Mouse (Mus musculus) left cerebral cortex, postnatal 25 days (tissue): Measurements from ENCODE around the gene Cxcr4. TPM values are rescaled to one million over a fixed set of nuclear protein-coding genes. Genes with fewer than 3 reads are reported as not detected.
A peak's percentile ranks its signal among the peaks of the same experiment; 100 is the strongest.
"Not testable (repeated sequence)": the region's sequence is repeated elsewhere in the genome, so short reads cannot be mapped to it uniquely, and the experiment has no call there.

ENCODE experiments used
- DNase-seq, 2 experiments: peaks; one replicate each; pipeline ENCODE4 v3.0.0; 2022; ENCODE audit warnings: low spot score in 2 of 2, mixed read lengths in 1 of 2
- intact Hi-C: fragments of 180-260 bp; cut with DNase I; formaldehyde crosslinking; loops from one replicate; pipeline ENCODE4 v1.15.1; 2025
- total RNA-seq, 2 experiments: library from RNA; stranded (reverse); gene quantifications; 2 replicates each; pipeline ENCODE4 v1.2.3; 2021

The Cxcr4 gene
- total RNA-seq, 2 experiments from 2014 or later = 1.6 to 2.4 TPM

DNA sequence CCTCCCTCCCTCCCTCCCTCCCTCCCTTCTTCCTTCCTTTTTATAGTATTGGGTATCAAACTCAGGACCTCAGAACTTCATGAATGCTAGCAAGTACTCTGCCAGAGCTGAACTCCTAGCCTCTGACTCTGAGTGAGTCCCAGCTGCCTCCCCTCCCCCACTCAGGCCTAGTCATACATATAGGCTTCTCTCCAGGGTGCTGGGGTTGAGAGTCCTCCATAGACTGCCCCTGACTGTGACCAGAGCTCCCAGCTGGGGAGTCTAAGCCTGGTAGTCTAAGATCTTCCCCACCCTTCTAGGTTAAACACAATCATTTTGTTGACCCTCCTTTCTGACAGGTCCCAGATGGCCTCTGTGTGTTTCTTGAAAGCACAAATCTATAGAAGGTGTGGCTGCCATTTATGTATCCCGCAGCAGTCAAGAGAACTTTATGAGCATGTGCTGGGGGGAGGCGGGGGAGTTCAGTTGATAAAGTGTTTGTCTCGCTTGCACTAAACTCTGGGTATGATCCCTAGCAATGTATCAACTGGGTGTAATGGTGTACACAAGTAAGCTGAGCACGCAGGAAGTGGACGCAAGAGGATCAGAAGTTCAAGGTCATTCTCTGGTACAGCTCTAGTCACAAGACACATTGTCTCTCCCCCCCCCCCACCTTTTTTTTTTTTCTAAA, 10.1 kb upstream of the Cxcr4 start:
- DNase-seq = no peak
- intact Hi-C loops = no loop called here

DNA sequence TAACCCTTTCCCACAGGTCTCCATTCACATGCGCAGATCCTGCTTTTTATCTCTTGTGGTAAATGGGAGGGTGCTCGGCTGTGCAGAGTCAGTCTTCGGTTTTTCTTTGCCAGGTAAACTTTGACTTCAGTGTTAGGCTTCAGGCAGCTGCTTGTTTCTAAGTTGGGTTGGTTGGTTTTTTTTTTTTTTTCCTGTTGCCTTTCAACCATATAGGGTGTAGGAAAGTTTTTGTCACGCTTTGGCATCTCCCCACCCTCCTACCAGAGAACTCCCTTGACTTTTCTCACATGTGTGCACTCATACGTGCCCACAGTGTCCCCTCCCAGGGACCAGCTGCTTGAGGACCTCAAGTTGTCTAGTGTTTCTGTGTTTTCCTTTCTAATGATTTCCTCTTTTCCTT, 9.2 kb upstream of the Cxcr4 start:
- no peak for DNase-seq
- intact Hi-C loops = no loop called here

DNA sequence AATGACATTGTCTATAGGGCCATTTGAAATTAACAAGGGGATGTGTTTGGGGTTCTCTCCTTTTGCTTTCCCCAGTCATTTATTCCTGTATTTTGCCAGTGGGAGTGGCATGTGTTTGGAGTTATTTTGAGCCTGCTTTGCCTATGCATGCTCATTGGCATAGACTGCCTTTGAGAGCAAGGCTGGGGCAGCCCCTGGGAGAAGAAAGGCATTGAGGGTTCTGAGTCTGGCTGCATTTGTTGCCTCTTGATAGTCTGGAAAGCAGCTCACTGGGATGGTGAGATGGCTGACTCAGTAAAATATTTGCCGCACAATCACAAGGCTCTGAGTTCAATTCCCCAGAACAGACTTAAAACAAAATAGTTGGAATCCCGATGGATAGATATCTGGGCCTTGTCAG, 8.5 kb upstream of the Cxcr4 start:
- DNase-seq = no peak
- intact Hi-C loops = no loop called here

DNA sequence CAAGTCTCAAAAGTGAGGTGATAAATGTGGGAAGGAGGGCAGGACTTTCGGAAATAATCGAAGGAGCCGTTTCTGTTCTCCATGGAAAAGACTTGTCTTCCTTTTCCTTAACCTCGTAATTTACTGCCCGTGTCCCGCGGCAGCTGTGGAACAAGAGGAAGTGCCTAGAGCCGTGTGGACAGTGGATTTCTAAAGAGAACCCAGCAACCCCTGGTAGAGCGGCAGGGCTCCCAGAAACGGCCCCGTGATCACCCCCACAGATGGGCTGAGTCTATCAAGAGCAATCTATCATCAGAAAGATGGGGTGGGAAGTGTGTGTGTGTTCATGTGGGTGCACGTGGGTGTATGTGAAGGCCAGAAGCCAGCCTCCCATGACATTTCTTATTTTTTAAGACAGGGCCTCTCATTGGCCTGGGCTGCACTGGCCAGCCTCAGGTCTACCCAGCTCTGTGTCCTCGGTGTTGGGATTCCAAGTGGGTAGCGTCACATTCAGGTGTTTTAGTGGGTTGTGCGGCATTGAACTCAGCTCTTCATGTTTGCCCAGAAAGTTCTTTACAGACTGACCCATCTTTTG, 5.2 kb upstream of the Cxcr4 start:
- no peak for DNase-seq
- intact Hi-C loops = no loop called here

DNA sequence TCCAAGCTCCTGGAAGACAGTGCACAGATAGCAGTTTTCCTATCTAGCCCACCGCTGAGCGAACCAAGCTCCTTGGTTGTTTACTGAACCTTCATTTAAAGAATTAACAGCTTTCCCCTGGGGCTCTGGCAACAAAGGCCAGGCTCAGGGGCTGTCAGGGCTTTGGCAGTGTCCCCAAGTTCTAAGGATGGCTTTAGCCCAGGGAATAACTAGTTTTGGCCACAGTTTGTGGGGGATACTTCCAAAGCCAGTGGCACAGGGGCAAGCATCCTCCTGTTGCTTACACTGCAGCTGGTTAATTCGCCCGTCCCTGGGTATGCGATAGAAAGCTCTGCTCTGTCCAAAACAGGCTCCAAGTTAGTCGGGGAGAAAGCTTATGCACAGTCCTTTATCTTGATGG, 3.4 kb upstream of the Cxcr4 start:
- DNase-seq = no peak
- intact Hi-C loops = no loop called here

DNA sequence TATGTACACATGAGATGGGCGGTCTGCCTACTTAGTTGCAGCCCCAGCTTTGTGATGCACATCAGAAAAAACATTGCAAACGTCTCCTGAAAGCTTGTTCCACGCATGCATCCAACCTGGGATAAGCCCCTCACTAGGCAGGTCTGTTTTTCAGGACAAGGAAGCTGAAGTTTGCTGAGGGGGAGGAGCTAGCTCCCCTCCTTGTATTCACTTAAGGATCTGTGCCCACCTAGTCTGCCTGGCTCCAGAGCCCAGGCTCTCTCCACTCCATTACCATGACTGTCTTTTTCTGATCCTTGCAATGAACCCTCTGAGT, 3.0 kb upstream of the Cxcr4 start:
- intact Hi-C loops = no loop called here
- no peak for DNase-seq

DNA sequence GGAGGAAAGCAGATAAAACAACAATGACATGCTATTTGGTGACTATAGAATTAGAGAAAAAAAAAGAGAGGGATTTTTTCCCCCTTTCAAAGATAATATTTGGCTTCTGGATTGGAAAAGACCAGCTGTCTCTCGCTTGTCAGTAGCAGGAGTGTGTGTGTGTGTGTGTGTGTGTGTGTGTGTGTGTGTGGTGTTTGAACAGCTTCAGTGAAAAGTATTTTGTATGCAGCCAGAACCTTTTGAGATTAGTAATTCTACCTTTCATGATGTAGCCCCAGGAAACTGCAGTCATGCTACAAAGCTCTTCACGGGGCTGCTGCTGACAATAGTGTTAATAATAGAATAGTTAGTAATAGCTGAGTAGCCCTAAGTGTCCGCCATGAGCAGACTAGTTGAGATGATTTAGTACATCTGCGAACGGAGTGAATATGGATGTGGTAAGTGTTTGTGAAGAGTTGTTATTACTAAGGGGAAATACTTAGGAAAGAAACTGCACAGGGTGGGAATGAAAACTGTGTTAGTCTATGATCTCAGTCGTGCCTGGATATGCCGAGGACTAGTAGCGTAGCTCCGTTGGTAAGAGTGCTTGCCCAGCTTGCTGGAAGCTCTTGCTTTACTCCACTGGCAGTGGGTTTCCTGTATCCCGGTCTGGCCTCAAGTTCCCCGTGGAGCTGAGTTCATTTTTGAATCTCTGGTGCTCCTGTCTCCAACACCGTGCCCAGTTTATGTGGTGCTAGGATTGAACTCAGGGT, 2.4 kb upstream of the Cxcr4 start:
- intact Hi-C loops = loop anchor here (5.0 kb wide), 4 partner anchors 122 to 228 kb away; partner anchors contain the start of gene Dars
- DNase-seq = no peak

DNA sequence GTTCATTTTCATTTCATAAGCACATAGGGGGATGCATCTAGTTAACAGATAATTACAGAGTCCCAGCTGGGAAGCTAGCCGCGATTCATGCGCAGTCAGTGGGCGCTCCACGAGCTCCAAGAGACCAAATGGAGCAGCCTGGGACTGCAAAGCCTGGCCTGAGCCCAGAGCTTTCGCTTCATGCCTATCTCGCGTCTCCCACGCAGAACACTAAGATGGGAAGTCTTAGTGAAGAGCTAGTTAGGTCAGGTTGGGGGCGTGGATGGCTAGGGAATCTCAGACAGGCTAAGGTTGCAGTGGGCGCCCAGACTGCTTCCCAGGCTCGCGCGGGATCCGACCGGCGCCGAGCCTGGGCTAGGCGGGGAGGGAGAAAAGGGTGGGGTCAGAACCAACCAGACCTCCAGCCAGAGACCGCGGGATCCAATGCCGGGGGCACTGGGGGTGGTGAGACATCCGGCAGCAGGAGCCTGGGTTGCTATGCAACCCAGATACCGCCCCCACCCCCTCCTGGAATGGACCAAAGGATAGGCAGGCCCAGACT, 938 bp upstream of the Cxcr4 start:
- peak; percentile 67 to 90 for DNase-seq
- intact Hi-C loops = loop anchor here (5.0 kb wide), 4 partner anchors 121 to 229 kb away; partner anchors contain the start of gene Dars

DNA sequence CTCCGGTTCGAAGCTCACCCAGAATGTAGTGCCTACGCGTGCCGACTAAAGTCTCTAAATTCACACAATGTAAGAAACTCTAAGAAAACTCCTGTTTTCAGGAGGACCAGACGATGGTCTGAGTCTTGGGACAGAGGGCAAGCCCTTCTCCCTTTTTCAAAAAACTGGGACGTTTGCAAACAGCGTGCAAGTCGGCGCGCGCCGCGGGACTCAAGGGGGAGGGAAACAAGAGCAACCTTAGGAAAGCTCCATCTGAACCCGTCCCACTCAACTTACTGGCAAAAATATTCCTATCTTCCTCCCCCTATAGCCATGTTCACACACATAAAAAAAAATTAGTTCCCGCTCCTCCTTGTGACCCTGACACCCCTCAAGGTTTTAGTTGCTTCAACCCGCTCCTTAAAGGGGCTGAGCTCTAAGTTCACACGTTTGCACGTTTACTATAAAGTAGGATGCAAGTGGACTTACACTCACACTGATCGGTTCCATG, 327 bp downstream of the Cxcr4 start:
- intact Hi-C loops = loop anchor here (5.0 kb wide), 4 partner anchors 119 to 231 kb away; partner anchors contain the start of gene Dars
- no peak for DNase-seq

DNA sequence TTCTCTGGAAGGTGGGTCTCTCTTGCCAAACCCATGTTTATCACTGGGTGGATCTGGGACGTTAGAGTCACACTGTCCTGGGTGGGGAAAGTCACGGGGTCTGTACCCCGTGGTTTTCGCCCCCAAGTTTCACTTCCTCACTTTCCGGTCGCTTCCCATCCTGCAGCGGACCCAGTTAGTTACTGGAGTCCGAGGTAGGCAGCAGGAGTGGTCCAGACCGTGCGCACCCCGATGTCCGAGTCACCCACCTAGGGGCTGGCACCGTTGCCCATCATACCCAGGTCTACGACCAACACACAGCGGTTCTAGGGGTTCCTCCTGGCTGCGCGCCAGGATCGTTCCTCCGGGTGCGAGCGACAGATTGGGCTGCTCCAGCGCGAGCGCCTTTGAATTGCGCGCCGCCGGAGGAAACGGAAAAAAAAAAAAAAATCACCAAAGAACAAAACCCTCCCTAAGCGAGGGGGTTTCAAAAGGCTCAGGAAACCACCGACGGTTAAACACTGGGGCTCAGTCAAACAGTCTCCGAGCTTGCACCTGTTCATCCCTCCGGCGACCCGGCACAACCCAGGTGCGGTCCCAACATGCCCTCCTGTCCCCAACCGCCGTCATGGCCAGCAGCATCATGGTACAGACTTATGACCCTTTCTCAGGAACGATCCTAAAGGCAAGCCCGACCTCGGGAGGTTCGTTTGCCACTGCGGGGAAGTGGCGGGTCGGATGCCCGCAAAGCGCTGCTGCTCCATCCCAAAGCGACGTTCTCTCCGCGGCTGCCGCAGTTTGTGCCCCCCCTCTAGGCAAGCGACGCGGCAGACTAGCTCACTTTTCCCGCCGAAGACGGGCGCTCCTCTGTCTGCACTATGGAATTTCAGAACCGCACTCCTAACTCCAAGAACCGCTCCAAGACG, 1.0 kb downstream of the Cxcr4 start:
- intact Hi-C loops = loop anchor here (5.0 kb wide), 4 partner anchors 119 to 231 kb away; partner anchors contain the start of gene Dars
- DNase-seq = peak in 1 of 2 experiments; percentile 9

DNA sequence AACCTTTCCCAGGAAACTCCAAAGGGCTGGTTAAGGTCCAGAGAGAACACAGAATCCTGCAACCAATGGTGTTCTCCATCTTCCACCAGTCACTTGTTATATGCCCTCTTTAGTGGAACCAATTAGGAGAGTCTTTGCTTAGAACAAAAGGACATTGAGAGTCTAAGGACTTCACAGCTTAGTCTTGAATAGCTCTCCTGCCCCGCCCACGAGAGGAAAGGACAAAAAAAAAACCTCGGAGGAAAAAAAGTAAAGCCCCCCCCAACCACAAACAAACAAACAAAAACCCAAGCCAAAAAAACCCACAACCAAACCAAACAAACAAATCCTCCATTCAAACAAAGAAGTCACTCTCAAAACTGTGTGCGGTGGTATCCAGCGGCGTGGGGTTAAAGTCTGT, 2.1 kb downstream of the Cxcr4 start:
- no peak for DNase-seq
- intact Hi-C loops = loop anchor here (5.0 kb wide), 4 partner anchors 118 to 232 kb away; partner anchors contain the start of gene Dars

DNA sequence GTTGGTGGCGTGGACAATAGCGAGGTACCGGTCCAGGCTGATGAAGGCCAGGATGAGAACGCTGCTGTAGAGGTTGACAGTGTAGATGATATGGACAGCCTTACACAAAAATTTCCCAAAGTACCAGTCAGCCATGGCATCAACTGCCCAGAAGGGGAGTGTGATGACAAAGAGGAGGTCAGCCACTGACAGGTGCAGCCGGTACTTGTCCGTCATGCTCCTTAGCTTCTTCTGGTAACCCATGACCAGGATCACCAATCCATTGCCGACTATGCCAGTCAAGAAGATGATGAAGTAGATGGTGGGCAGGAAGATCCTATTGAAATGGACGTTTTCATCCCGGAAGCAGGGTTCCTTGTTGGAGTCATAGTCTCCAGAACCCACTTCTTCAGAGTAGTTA, 2.6 kb downstream of the Cxcr4 start:
- no peak for DNase-seq
- intact Hi-C loops = no loop called here

DNA sequence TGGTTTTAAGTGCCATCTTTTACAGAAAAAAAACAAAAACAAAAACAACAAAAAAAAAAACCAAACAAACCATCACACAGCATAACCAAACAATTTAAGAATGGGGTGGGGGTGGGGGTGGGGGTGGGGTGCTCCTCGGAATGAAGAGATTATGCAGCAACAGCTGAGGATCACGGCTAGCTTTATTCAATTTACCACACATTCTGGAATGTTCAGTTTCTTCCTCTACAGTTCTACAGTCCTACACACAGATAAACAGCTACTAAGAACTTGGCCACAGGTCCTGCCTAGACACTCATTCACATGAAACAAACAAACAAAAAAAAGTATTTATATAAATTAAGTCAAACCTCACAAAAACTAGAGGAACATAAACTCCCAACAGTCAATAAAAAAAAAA, 3.8 kb downstream of the Cxcr4 start:
- DNase-seq = no peak
- intact Hi-C loops = no loop called here

DNA sequence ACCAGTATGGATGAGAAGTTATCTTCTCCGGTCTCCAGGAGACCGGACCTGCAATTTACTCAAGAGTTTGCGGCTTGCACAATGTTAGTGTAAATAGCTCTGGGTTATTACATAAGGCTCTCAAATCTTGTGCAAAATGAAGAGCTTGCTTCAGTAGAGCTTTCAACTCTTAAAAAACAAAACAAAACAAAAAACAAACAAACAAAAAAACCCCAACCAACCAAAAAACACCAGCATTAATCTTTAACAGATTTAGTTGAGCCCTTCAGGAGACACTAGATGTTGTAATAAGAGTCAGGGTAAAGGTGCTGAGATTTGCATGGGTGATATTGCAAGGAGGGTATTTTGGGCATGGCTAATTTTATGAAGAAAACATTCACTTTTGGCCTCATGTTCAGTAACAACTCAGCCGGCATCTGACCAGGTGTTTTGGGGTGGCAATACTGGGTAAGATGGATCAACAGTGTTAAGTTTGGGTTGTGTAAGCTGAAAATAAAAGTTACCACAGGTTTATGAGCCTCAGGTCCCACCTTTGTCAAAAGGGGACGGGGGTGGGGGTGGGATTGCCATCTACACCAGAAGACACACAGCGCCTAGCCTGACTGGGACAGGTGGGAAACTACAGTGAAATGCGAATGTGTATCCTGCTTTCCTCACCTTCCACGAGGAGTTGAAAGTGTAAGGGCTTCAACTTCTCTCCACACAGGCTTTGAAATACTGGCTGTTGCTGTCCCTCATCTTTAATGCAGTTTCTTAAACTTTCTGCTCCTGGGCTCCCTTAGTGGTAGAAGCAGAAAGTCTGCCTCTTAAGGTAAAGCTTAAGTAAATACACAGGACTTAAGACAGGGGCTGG, 4.9 kb downstream of the Cxcr4 start:
- intact Hi-C loops = no loop called here
- DNase-seq = no peak

DNA sequence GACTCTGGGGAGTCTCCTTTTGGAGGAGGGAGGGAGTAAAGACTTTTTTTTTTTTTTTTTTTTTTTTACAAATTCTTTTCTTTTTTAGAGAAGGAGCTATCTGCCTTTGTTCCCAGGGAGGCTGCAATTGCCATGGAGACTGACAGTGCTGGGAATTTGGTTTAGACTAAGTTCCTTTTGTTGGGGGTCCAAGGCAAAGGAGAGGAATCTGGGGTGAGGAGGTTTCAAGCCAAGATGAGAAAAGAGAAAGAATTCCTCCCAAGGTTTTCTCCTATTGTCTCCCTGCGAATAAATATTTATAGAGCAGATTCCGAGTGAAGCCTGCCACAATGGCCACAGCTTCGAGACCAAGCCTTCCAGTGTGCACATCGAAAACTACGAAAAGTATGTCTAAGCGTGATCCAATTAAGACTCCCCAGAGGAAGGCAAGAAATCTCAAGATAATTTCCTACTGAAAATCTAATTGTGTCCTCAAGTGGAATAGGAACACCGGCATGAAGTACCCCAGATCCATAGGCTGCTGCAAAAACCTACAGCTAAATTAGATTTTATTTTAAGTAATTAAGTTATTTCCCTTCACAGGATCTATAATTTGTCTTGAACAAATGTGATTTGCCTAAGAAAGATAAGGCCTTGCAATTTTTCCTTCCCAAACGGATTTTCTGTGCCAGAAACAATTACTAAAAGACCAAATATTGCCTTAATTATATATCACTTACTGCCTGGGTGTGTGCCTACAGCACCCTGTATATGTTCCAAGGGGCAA, 5.7 kb downstream of the Cxcr4 start:
- DNase-seq = no peak
- intact Hi-C loops = no loop called here

DNA sequence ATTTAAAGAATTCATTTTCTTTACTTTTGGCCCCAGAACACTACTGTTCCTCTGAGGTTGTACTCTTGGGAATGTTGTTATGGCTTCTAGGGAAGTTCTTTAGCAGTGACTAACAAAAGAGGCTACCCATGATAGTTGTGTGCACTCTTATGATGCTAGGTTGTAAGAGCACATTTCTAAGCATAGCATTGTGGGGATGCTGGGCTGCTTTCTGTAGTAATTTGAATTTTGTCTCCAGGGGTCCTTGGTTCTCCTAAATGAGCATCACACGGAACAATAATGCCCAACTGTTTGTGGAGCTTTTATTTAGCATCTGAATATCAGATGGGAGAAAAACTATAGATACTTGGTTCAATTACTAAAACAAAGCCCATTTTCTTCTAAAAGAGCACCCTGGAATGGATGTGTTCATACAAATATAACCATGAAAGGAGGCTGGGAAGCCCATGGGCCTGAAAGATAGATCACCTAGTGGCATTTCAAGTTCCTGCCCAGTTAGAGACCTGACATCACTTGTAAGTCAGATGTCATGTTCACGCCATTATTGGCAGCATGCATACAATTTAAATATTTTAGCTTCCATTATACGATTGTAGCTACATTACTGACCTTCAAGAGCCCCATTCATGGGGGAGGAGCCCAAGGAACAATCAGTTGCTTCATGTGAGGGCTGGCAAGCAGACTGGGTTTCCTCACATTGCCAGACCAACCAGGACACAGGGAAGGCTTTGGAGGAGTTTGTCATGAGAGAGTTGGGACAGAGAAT, 6.5 kb downstream of the Cxcr4 start:
- DNase-seq = peak in 1 of 2 experiments; percentile 10
- intact Hi-C loops = no loop called here

DNA sequence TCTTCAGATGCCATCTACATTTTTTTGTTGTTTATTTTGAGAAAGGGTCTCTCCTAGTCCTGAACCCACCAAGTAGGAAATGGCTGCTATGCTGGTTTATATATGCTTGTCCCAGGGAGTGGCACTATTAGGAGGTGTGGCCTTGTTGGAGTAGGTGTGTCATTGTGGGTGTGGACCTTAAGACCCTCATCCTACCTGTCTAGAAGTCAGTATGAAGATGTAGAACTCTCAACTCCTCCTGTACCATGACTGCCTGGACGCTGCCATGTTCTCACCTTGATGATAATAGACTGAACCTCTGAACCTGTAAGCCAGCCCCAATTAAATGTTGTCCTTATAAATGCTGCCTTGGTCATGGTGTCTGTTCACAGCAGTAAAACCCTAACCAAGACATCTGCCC, 7.4 kb downstream of the Cxcr4 start:
- DNase-seq, intact Hi-C loops: not testable (repeated sequence)
